Mouse (Mus musculus): ENCODE results near the gene Rinl. TPM values are rescaled to one million over a fixed set of nuclear protein-coding genes. Genes with fewer than 3 reads are reported as not detected.

Rinl gene
- polyA plus RNA-seq, 1 experiment from 2014 or later = 2.6 TPM

- no peak for ATAC-seq (ENCODE audit: insufficient number of reproducible peaks, insufficient read depth, low FRiP score, low TSS enrichment, low read depth)
- 76% methylated on average over 5 of the region's 5 CpGs for WGBS
- Histone ChIP-seq H3K9me3 (no peaks in the 10 kb centered on the region), H3K27me3 (no peaks in the 10 kb centered on the region), H3K4me3 (no peak overlapping the region), H3K4me2 (no peak overlapping the region), H3K27ac (no peak overlapping the region), H3K36me3 (peaks cover 53% of the 10 kb centered on the region), H3K4me1 (peaks cover 36% of the 10 kb centered on the region), H3K9ac (no peak overlapping the region)
Observed at GRCm38 (mm10) chr7:28785161-28785560, 3.6 kb upstream of the Rinl start.

- ATAC-seq (ENCODE audit: insufficient number of reproducible peaks, insufficient read depth, low FRiP score, low TSS enrichment, low read depth) = no peak
- H3K27me3 ChIP-seq = no peaks in the 10 kb centered on the region
- H3K9me3 ChIP-seq = no peaks in the 10 kb centered on the region
- peak overlapping the region; percentile 76; the same call in 1 of the 2 replicates for H3K27ac ChIP-seq
- H3K36me3 ChIP-seq = peaks cover 49% of the 10 kb centered on the region
- no peak overlapping the region for H3K4me3 ChIP-seq
- H3K9ac ChIP-seq = no peak overlapping the region
- 88% methylated on average over 9 of the region's 9 CpGs for WGBS
- no peak overlapping the region for H3K4me2 ChIP-seq
- peaks cover 29% of the 10 kb centered on the region for H3K4me1 ChIP-seq
Observed at GRCm38 (mm10) chr7:28787884-28788283, 885 bp upstream of the Rinl start.

GRCm38 (mm10) chr7:28789235-28789634 is 466 bp downstream of the Rinl start:
- peak overlapping the region; percentile 76 for H3K27ac ChIP-seq
- WGBS = 35% methylated on average over 3 of the region's 3 CpGs

GRCm38 (mm10) chr7:28790066-28790806 is 1.5 kb downstream of the Rinl start:
- Histone ChIP-seq H3K27me3 (no peaks in the 10 kb centered on the region), H3K9me3 (no peaks in the 10 kb centered on the region), H3K9ac (no peak overlapping the region), H3K36me3 (peaks cover 27% of the 10 kb centered on the region), H3K4me1 (peaks cover 29% of the 10 kb centered on the region), H3K4me3 (no peak overlapping the region), H3K27ac (peak overlapping the region; percentile 76), H3K4me2 (no peak overlapping the region)
- ATAC-seq (ENCODE audit: insufficient number of reproducible peaks, insufficient read depth, low FRiP score, low TSS enrichment, low read depth) = no peak
- WGBS = 44% methylated on average over 8 of the region's 8 CpGs

More at GRCm38 (mm10) chr7:28789235-28789634, 466 bp downstream of the Rinl start:
- H3K9me3 ChIP-seq = no peaks in the 10 kb centered on the region
- peaks cover 29% of the 10 kb centered on the region for H3K4me1 ChIP-seq
- no peak for ATAC-seq (ENCODE audit: insufficient number of reproducible peaks, insufficient read depth, low FRiP score, low TSS enrichment, low read depth)
- no peak overlapping the region for H3K4me3 ChIP-seq
- peaks cover 37% of the 10 kb centered on the region for H3K36me3 ChIP-seq
- H3K9ac ChIP-seq = no peak overlapping the region
- no peak overlapping the region for H3K4me2 ChIP-seq
- no peaks in the 10 kb centered on the region for H3K27me3 ChIP-seq

- no peaks in the 10 kb centered on the region for H3K27me3 ChIP-seq
- H3K27ac ChIP-seq = no peak overlapping the region
- H3K4me3 ChIP-seq = no peak overlapping the region
- peaks cover 33% of the 10 kb centered on the region for H3K4me1 ChIP-seq
- H3K9me3 ChIP-seq = no peaks in the 10 kb centered on the region
- H3K36me3 ChIP-seq = peaks cover 14% of the 10 kb centered on the region
- no peak overlapping the region for H3K4me2 ChIP-seq
- ATAC-seq (ENCODE audit: insufficient number of reproducible peaks, insufficient read depth, low FRiP score, low TSS enrichment, low read depth) = no peak
- no peak overlapping the region for H3K9ac ChIP-seq
Observed at GRCm38 (mm10) chr7:28791706-28792105, 2.9 kb downstream of the Rinl start.

GRCm38 (mm10) chr7:28792391-28793185 is 3.8 kb downstream of the Rinl start:
- WGBS = 84% methylated on average over 14 of the region's 14 CpGs
- Histone ChIP-seq H3K9me3 (no peaks in the 10 kb centered on the region), H3K27ac (no peak overlapping the region), H3K4me1 (peaks cover 36% of the 10 kb centered on the region), H3K9ac (no peak overlapping the region), H3K4me2 (no peak overlapping the region), H3K27me3 (no peaks in the 10 kb centered on the region), H3K36me3 (peaks cover 5% of the 10 kb centered on the region), H3K4me3 (no peak overlapping the region)
- ATAC-seq (ENCODE audit: insufficient number of reproducible peaks, insufficient read depth, low FRiP score, low TSS enrichment, low read depth) = no peak

GRCm38 (mm10) chr7:28793834-28794233 is 5.1 kb downstream of the Rinl start:
- H3K4me3 ChIP-seq = no peak overlapping the region
- H3K9me3 ChIP-seq = no peaks in the 10 kb centered on the region
- H3K27me3 ChIP-seq = no peaks in the 10 kb centered on the region
- WGBS = 30% methylated on average over 2 of the region's 2 CpGs
- no peak overlapping the region for H3K4me2 ChIP-seq
- H3K4me1 ChIP-seq = peaks cover 26% of the 10 kb centered on the region
- ATAC-seq (ENCODE audit: insufficient number of reproducible peaks, insufficient read depth, low FRiP score, low TSS enrichment, low read depth) = no peak
- H3K9ac ChIP-seq = no peak overlapping the region
- H3K36me3 ChIP-seq = no peaks in the 10 kb centered on the region
- H3K27ac ChIP-seq = no peak overlapping the region

GRCm38 (mm10) chr7:28794496-28794895 is 5.7 kb downstream of the Rinl start:
- Histone ChIP-seq H3K4me3 (no peak overlapping the region), H3K4me1 (peaks cover 19% of the 10 kb centered on the region), H3K9me3 (no peaks in the 10 kb centered on the region), H3K27me3 (no peaks in the 10 kb centered on the region), H3K9ac (no peak overlapping the region), H3K27ac (no peak overlapping the region), H3K36me3 (no peaks in the 10 kb centered on the region), H3K4me2 (no peak overlapping the region)
- no peak for ATAC-seq (ENCODE audit: insufficient number of reproducible peaks, insufficient read depth, low FRiP score, low TSS enrichment, low read depth)
- WGBS = 82% methylated on average over 3 of the region's 3 CpGs

GRCm38 (mm10) chr7:28795832-28796231 is 7.1 kb downstream of the Rinl start:
- Histone ChIP-seq H3K27ac (no peak overlapping the region), H3K9ac (no peak overlapping the region), H3K4me2 (no peak overlapping the region), H3K27me3 (no peaks in the 10 kb centered on the region), H3K4me3 (no peak overlapping the region), H3K36me3 (no peaks in the 10 kb centered on the region), H3K9me3 (no peaks in the 10 kb centered on the region), H3K4me1 (peaks cover 8% of the 10 kb centered on the region)
- no peak for ATAC-seq (ENCODE audit: insufficient number of reproducible peaks, insufficient read depth, low FRiP score, low TSS enrichment, low read depth)
- whole genome bisulfite sequencing = 74% methylated on average over 15 of the region's 15 CpGs

GRCm38 (mm10) chr7:28796562-28796975 is 7.8 kb downstream of the Rinl start:
- Histone ChIP-seq H3K27ac (no peak overlapping the region), H3K9ac (peak overlapping the region; percentile 65), H3K36me3 (no peaks in the 10 kb centered on the region), H3K4me3 (peak overlapping the region; percentile 27), H3K4me2 (peak overlapping the region; percentile 52), H3K9me3 (no peaks in the 10 kb centered on the region), H3K27me3 (no peaks in the 10 kb centered on the region), H3K4me1 (peaks cover 11% of the 10 kb centered on the region)
- no peak for ATAC-seq (ENCODE audit: insufficient number of reproducible peaks, insufficient read depth, low FRiP score, low TSS enrichment, low read depth)
- WGBS = 16% methylated on average over 32 of the region's 32 CpGs

GRCm38 (mm10) chr7:28799994-28800393 is 11.2 kb downstream of the Rinl start:
- no peaks in the 10 kb centered on the region for H3K27me3 ChIP-seq
- peaks cover 38% of the 10 kb centered on the region for H3K4me1 ChIP-seq
- H3K36me3 ChIP-seq = no peaks in the 10 kb centered on the region
- ATAC-seq (ENCODE audit: insufficient number of reproducible peaks, insufficient read depth, low FRiP score, low TSS enrichment, low read depth) = no peak
- no peak overlapping the region for H3K9ac ChIP-seq
- H3K9me3 ChIP-seq = no peaks in the 10 kb centered on the region
- no peak overlapping the region for H3K27ac ChIP-seq
- 93% methylated on average over 9 of the region's 9 CpGs for WGBS
- no peak overlapping the region for H3K4me3 ChIP-seq
- no peak overlapping the region for H3K4me2 ChIP-seq

- Histone ChIP-seq H3K9me3 (no peaks in the 10 kb centered on the region), H3K4me1 (peaks cover 37% of the 10 kb centered on the region), H3K4me3 (no peak overlapping the region), H3K36me3 (no peaks in the 10 kb centered on the region), H3K27ac (peak overlapping the region; percentile 96), H3K9ac (no peak overlapping the region), H3K4me2 (peak overlapping the region; percentile 10; the same call in 1 of the 2 replicates), H3K27me3 (no peaks in the 10 kb centered on the region)
- WGBS = 69% methylated on average over 3 of the region's 3 CpGs
- ATAC-seq (ENCODE audit: insufficient number of reproducible peaks, insufficient read depth, low FRiP score, low TSS enrichment, low read depth) = no peak
Observed at GRCm38 (mm10) chr7:28801451-28801850, 12.7 kb downstream of the Rinl start.
